Mouse (Mus musculus) hindbrain, embryonic 13.5 days (tissue): ENCODE data around the gene Hsf2bp. TPM values are rescaled to one million over a fixed set of nuclear protein-coding genes. Genes with fewer than 3 reads are reported as not detected.

Experiments
- ATAC-seq: fragments of 200-750 bp; cut with Nextera tagmentation; 2 replicates; pipeline ENCODE4 v1.8.0; 2017; ENCODE audit warnings: moderate TSS enrichment; ENCODE audit not compliant: low FRiP score
- H3K27ac ChIP-seq: fragments of 300-500 bp; sonication (generic); 2 replicates; pipeline ENCODE4 v1.5.1; 2015; ENCODE audit warnings: inconsistent platforms, mild to moderate bottlenecking, moderate library complexity
- H3K27me3 ChIP-seq: fragments of 300-500 bp; sonication (generic); 2 replicates; pipeline ENCODE4 v1.6.1; 2015; ENCODE audit warnings: mild to moderate bottlenecking, inconsistent platforms
- H3K36me3 ChIP-seq: fragments of 300-500 bp; sonication (generic); 2 replicates; pipeline ENCODE4 v1.6.1; 2015; ENCODE audit warnings: mild to moderate bottlenecking, inconsistent platforms
- H3K4me1 ChIP-seq: fragments of 300-500 bp; sonication (generic); replicated peaks from 2 replicates; pipeline ENCODE4 v1.6.1; 2015; ENCODE audit warnings: inconsistent platforms
- H3K4me2 ChIP-seq: fragments of 300-500 bp; sonication (generic); 2 replicates; pipeline ENCODE4 v1.6.1; 2015; ENCODE audit warnings: inconsistent platforms, mild to moderate bottlenecking, moderate library complexity
- H3K4me3 ChIP-seq: fragments of 300-500 bp; sonication (generic); 2 replicates; pipeline ENCODE4 v1.5.1; 2015; ENCODE audit warnings: mild to moderate bottlenecking, inconsistent platforms
- H3K9ac ChIP-seq: fragments of 300-500 bp; sonication (generic); 2 replicates; pipeline ENCODE4 v1.6.1; 2015; ENCODE audit warnings: mild to moderate bottlenecking, inconsistent platforms
- H3K9me3 ChIP-seq: fragments of 300-500 bp; sonication (generic); 2 replicates; pipeline ENCODE4 v1.6.1; 2016; ENCODE audit warnings: inconsistent platforms
- WGBS: fragments of 180-500 bp; shearing (Covaris S2); methylation state at CpG from one replicate; pipeline ENCODE4 v1.1.7; 2015; 5-methylcytosine and 5-hydroxymethylcytosine counted together
- polyA plus RNA-seq: library from polyadenylated mRNA; unstranded; fragments of >200 nt; fragmentation: Nextera tagmentation; extraction: Ambion mirVana; gene quantifications from 2 replicates; pipeline ENCODE4 v1.2.1, GENCODE M21; 2015

Hsf2bp gene
- polyA plus RNA-seq, 1 experiment from 2014 or later = 0.70 TPM

DNA sequence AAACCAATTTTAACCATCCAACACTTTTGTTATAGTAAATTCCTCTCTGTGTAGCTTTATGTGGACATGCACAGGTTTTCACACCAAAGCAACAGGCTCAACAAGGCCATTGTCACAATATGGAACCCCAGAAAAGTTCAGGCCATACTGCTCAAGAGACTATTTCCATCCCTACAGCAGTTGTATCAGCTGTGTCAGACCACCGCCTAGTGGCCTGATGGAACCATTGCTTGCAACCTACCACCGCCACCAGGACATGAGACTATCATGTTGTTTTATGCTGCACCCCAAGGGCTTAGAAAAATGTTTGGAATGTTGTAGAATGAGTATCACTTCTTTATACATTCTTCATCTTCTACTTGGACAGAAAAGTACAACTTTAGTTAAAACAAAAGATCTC is 10.8 kb downstream of the Hsf2bp start:
- Histone ChIP-seq H3K36me3 (no peaks in the 10 kb centered on the region), H3K27me3 (no peaks in the 10 kb centered on the region), H3K4me3 (no peak overlapping the region), H3K4me1 (no peaks in the 10 kb centered on the region), H3K9ac (no peak overlapping the region), H3K4me2 (no peak overlapping the region), H3K9me3 (no peaks in the 10 kb centered on the region), H3K27ac (no peak overlapping the region)
- ATAC-seq = no peak
- 9% methylated on average over 2 of the region's 2 CpGs for WGBS

- ATAC-seq = no peak
- WGBS = 50% methylated on average over 5 of the region's 5 CpGs
- no peaks in the 10 kb centered on the region for H3K4me1 ChIP-seq
- no peaks in the 10 kb centered on the region for H3K27me3 ChIP-seq
- no peaks in the 10 kb centered on the region for H3K36me3 ChIP-seq
- H3K4me2 ChIP-seq = no peak overlapping the region
- no peak overlapping the region for H3K4me3 ChIP-seq
- H3K9me3 ChIP-seq = no peaks in the 10 kb centered on the region
- no peak overlapping the region for H3K27ac ChIP-seq
- no peak overlapping the region for H3K9ac ChIP-seq
These were observed 11.5 kb downstream of the Hsf2bp start for GRCm38 (mm10) chr17:32024671-32025073.

GRCm38 (mm10) chr17:32023088-32023487 is 13.1 kb downstream of the Hsf2bp start:
- no peak for ATAC-seq
- Histone ChIP-seq H3K4me1 (no peaks in the 10 kb centered on the region), H3K4me3 (no peak overlapping the region), H3K27me3 (no peaks in the 10 kb centered on the region), H3K4me2 (no peak overlapping the region), H3K9me3 (no peaks in the 10 kb centered on the region), H3K36me3 (no peaks in the 10 kb centered on the region), H3K9ac (no peak overlapping the region), H3K27ac (no peak overlapping the region)
- WGBS = 87% methylated on average over 8 of the region's 8 CpGs

- ATAC-seq = no peak
- Histone ChIP-seq H3K36me3 (no peaks in the 10 kb centered on the region), H3K4me2 (no peak overlapping the region), H3K4me1 (no peaks in the 10 kb centered on the region), H3K27ac (no peak overlapping the region), H3K27me3 (no peaks in the 10 kb centered on the region), H3K9ac (no peak overlapping the region), H3K4me3 (no peak overlapping the region), H3K9me3 (no peaks in the 10 kb centered on the region)
- WGBS = 86% methylated on average over 6 of the region's 6 CpGs
These were observed 13.6 kb downstream of the Hsf2bp start for GRCm38 (mm10) chr17:32022551-32022950.

DNA sequence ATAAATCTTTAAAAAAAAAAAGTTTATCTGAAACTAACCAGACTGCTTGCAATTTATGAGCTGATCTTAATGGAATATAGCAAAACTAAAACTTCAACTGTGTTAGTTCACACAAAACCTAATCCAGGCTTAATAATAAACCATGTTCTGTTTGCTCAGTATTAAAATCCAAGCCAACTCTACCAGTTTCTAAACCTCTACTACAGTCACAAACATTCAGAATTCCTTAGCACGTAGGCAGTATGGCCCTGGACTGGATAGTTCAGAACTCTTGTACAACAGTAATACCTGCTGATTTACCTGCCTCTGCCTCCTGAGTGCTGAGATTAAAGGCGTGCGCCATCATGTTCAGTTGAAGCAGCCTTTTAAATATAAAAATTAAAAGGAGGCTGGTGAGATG is 14.2 kb downstream of the Hsf2bp start:
- H3K4me2 ChIP-seq = no peak overlapping the region
- H3K36me3 ChIP-seq = no peaks in the 10 kb centered on the region
- no peak for ATAC-seq
- H3K27me3 ChIP-seq = no peaks in the 10 kb centered on the region
- no peaks in the 10 kb centered on the region for H3K4me1 ChIP-seq
- H3K4me3 ChIP-seq = no peak overlapping the region
- no peaks in the 10 kb centered on the region for H3K9me3 ChIP-seq
- WGBS = 97% methylated on average over 3 of the region's 3 CpGs
- H3K9ac ChIP-seq = no peak overlapping the region
- no peak overlapping the region for H3K27ac ChIP-seq

DNA sequence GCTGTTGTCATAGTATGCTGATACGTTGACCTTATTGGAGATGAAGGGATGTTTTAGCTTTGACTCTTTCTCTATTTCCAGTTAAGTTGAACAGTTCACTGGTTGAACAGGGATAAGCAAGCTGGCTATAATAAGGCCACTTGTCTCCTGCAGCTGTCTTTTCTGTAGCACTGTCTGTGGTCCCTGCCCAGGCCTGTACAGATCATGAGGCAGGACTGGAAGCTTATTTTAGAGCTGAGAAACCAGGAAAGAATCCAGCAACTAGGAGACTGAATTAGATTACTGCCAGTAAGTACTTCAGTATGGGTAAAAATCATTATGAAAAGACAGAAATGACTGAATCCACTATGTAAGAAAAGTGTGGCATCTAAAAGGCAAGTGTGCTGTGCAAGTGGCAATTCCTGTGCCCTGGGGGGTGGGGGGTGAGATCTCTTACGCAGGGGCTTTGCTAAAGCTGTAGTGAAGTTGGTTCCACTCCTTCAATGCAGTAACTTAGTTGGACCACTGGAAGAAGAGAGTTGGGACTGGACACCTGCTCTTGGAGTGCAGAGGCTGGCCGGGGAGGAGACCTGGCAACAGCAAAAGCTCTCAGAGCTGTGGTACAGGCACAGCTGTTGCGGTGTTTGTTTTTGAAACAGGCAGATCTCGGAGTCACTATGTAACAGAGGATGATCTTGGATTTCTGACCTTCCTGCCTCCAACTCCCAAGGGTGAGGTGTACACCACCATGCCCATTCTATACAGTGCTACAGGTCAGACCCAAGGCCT is 17.8 kb downstream of the Hsf2bp start:
- ATAC-seq = no peak
- no peaks in the 10 kb centered on the region for H3K4me1 ChIP-seq
- no peak overlapping the region for H3K4me3 ChIP-seq
- H3K36me3 ChIP-seq = no peaks in the 10 kb centered on the region
- 83% methylated on average over 5 of the region's 5 CpGs for WGBS
- no peaks in the 10 kb centered on the region for H3K27me3 ChIP-seq
- H3K9ac ChIP-seq = no peak overlapping the region
- H3K4me2 ChIP-seq = no peak overlapping the region
- no peaks in the 10 kb centered on the region for H3K9me3 ChIP-seq
- H3K27ac ChIP-seq = no peak overlapping the region

GRCm38 (mm10) chr17:32016481-32016880 is 19.7 kb downstream of the Hsf2bp start:
- Histone ChIP-seq H3K27ac (no peak overlapping the region), H3K27me3 (no peaks in the 10 kb centered on the region), H3K4me2 (no peak overlapping the region), H3K4me1 (no peaks in the 10 kb centered on the region), H3K9me3 (no peaks in the 10 kb centered on the region), H3K9ac (no peak overlapping the region), H3K36me3 (no peaks in the 10 kb centered on the region), H3K4me3 (no peak overlapping the region)
- WGBS = 90% methylated on average over 8 of the region's 8 CpGs
- ATAC-seq = no peak

DNA sequence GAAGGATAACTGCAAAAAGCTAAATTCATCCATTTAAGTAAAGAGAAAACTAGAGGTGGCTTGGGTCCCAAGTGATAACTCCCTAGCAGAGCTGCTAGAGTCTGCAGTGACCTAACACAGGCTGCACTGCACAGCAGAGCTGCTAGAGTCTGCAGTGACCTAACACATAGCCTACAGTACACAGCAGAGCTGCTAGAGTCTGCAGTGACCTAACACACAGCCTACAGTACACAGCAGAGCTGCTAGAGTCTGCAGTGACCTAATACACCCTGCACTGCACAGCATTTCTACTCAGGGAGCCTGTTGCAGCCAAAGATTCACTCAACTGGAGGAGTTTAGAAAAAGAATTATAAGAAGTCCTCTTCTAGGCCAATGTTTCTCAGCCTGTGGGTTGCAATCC is 22.5 kb downstream of the Hsf2bp start:
- Histone ChIP-seq H3K4me1 (no peaks in the 10 kb centered on the region), H3K36me3 (no peaks in the 10 kb centered on the region), H3K27me3 (no peaks in the 10 kb centered on the region), H3K9me3 (no peaks in the 10 kb centered on the region), H3K4me2 (no peak overlapping the region), H3K27ac (no peak overlapping the region), H3K9ac (no peak overlapping the region), H3K4me3 (no peak overlapping the region)
- ATAC-seq = no peak

- Histone ChIP-seq H3K36me3 (no peaks in the 10 kb centered on the region), H3K9ac (no peak overlapping the region), H3K4me3 (no peak overlapping the region), H3K27me3 (no peaks in the 10 kb centered on the region), H3K4me1 (no peaks in the 10 kb centered on the region), H3K27ac (no peak overlapping the region), H3K9me3 (no peaks in the 10 kb centered on the region), H3K4me2 (no peak overlapping the region)
- no peak for ATAC-seq
- whole genome bisulfite sequencing = 58% methylated on average over 3 of the region's 3 CpGs
These were observed 23.9 kb downstream of the Hsf2bp start for GRCm38 (mm10) chr17:32012254-32012653.

- no peaks in the 10 kb centered on the region for H3K4me1 ChIP-seq
- ATAC-seq = no peak
- 82% methylated on average over 6 of the region's 6 CpGs for WGBS
- no peak overlapping the region for H3K9ac ChIP-seq
- H3K27ac ChIP-seq = no peak overlapping the region
- no peaks in the 10 kb centered on the region for H3K36me3 ChIP-seq
- H3K4me2 ChIP-seq = no peak overlapping the region
- H3K9me3 ChIP-seq = no peaks in the 10 kb centered on the region
- no peak overlapping the region for H3K4me3 ChIP-seq
- no peaks in the 10 kb centered on the region for H3K27me3 ChIP-seq
These were observed 24.5 kb downstream of the Hsf2bp start for GRCm38 (mm10) chr17:32011694-32012093.

- Histone ChIP-seq H3K27me3 (no peaks in the 10 kb centered on the region), H3K9ac (no peak overlapping the region), H3K27ac (no peak overlapping the region), H3K4me3 (no peak overlapping the region), H3K4me1 (no peaks in the 10 kb centered on the region), H3K36me3 (no peaks in the 10 kb centered on the region), H3K9me3 (no peaks in the 10 kb centered on the region), H3K4me2 (no peak overlapping the region)
- 84% methylated on average over 5 of the region's 5 CpGs for whole genome bisulfite sequencing
- no peak for ATAC-seq
These were observed 29.3 kb downstream of the Hsf2bp start for GRCm38 (mm10) chr17:32006800-32007199.

DNA sequence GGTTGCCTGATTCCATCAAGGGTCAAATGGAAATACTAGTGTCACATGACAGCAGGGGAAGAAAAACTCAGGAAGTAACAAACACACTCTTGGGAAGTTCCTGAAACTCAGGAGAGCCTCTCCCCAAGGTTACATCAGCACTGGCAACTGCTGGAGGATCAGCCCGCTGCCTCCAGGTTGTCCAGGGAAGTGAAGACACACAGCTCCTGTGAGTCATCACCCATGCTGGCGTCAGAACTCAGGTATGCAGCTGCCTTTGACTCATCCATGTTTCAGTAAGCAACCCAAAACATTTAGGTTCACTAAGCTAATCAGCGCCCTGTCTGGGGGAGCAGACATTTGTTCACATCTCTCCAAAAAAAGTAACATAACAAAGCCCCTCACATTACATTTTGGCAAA is 32.9 kb downstream of the Hsf2bp start:
- Histone ChIP-seq H3K27me3 (no peaks in the 10 kb centered on the region), H3K4me2 (no peak overlapping the region), H3K4me3 (no peak overlapping the region), H3K27ac (no peak overlapping the region), H3K4me1 (no peaks in the 10 kb centered on the region), H3K36me3 (no peaks in the 10 kb centered on the region), H3K9ac (no peak overlapping the region), H3K9me3 (no peaks in the 10 kb centered on the region)
- 90% methylated on average over 3 of the region's 3 CpGs for WGBS
- no peak for ATAC-seq

DNA sequence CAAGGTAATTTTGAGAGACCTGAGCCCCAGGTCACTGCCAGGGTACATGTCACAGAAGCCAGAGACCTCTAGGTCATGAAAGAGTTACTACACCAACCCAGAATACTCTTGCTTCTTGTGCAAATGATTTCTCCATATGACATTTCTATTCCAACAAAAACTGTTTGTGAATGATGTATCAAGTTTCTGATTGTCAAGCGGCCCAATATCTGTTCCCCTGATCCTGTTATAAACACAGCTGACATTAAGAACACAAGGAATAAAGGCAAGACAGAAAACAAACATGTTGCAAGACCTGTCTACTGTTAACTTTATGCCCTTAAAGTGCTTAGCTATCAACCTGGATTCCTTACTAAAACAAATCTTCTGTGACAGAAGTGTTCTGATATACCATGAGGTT is 37.8 kb downstream of the Hsf2bp start:
- Histone ChIP-seq H3K9me3 (no peaks in the 10 kb centered on the region), H3K4me1 (no peaks in the 10 kb centered on the region), H3K9ac (no peak overlapping the region), H3K4me2 (no peak overlapping the region), H3K4me3 (no peak overlapping the region), H3K27ac (no peak overlapping the region), H3K36me3 (no peaks in the 10 kb centered on the region), H3K27me3 (no peaks in the 10 kb centered on the region)
- ATAC-seq = no peak
- 86% methylated on average over 1 of the region's 1 CpGs for WGBS
